Mouse (Mus musculus) MEL (cell line): ENCODE results near the gene Pard6a. TPM values are rescaled to one million over a fixed set of nuclear protein-coding genes. Genes with fewer than 3 reads are reported as not detected.
A peak's percentile ranks its signal among the peaks of the same experiment; 100 is the strongest.

Experiments
- DNase-seq: peaks from one replicate; pipeline ENCODE4 v3.0.0; 2011; ENCODE audit warnings: low read depth, low spot score
- H3K27ac ChIP-seq: 2 replicates; pipeline ENCODE4 v1.5.1; 2012; ENCODE audit warnings: low read depth, mild to moderate bottlenecking, control low read depth, low read length, moderate library complexity; ENCODE audit not compliant: control insufficient read depth
- H3K27me3 ChIP-seq, 2 experiments: fragments of 150-350 bp in 1 of 2; sonication (generic) in 1 of 2; 2 replicates each; pipeline ENCODE4 v1.6.1; 2012; ENCODE audit warnings: low read length in 2 of 2, mild to moderate bottlenecking in 2 of 2, improper control_type of control experiment in 1 of 2, moderate library complexity in 1 of 2; ENCODE audit not compliant: insufficient read depth in 2 of 2, control insufficient read depth in 1 of 2
- H3K36me3 ChIP-seq, 2 experiments: 2 replicates each; pipeline ENCODE4 v1.6.1; 2012 to 2014; ENCODE audit warnings: low read length in 2 of 2, improper control_type of control experiment in 1 of 2, inconsistent platforms in 1 of 2, mild to moderate bottlenecking in 1 of 2; ENCODE audit not compliant: insufficient read depth in 2 of 2, control insufficient read depth in 1 of 2
- H3K4me1 ChIP-seq, 2 experiments: fragments of 150-350 bp in 1 of 2; sonication (generic) in 1 of 2; 2 replicates each; pipeline ENCODE4 v1.6.1; 2012; ENCODE audit warnings: low read length in 2 of 2, improper control_type of control experiment in 1 of 2, mild to moderate bottlenecking in 1 of 2; ENCODE audit not compliant: insufficient read depth in 2 of 2, control insufficient read depth in 1 of 2
- H3K4me3 ChIP-seq, 2 experiments: fragments of 150-350 bp in 1 of 2; sonication (generic) in 1 of 2; 2 replicates each; pipeline ENCODE4 v1.5.1; 2012; ENCODE audit warnings: low read depth in 2 of 2, low read length in 2 of 2, mild to moderate bottlenecking in 2 of 2, moderate library complexity in 2 of 2, control low read depth in 1 of 2, improper control_type of control experiment in 1 of 2; ENCODE audit not compliant: control insufficient read depth in 1 of 2, insufficient read depth in 1 of 2
- H3K79me2 ChIP-seq: 2 replicates; pipeline ENCODE4 v1.6.1; 2012; ENCODE audit warnings: mild to moderate bottlenecking, low read length, moderate library complexity; ENCODE audit not compliant: control insufficient read depth, poor library complexity, insufficient read depth
- H3K9ac ChIP-seq: 2 replicates; pipeline ENCODE4 v1.6.1; 2012; ENCODE audit warnings: low read depth, mild to moderate bottlenecking, control low read depth, low read length, moderate library complexity; ENCODE audit not compliant: control insufficient read depth, poor library complexity, severe bottlenecking
- H3K9me3 ChIP-seq: fragments of 150-350 bp; sonication (generic); replicated peaks from 2 replicates; pipeline ENCODE4 v1.6.1; 2012; ENCODE audit warnings: mild to moderate bottlenecking, low read length, improper control_type of control experiment, moderate library complexity; ENCODE audit not compliant: insufficient read depth
- CHD1 ChIP-seq: IDR thresholded peaks from 2 replicates; pipeline ENCODE4 v1.6.1; 2012; ENCODE audit warnings: low read depth, mild to moderate bottlenecking, inconsistent platforms, low read length, improper control_type of control experiment
- CHD2 ChIP-seq: IDR thresholded peaks from 2 replicates; pipeline ENCODE4 v1.6.1; 2011; ENCODE audit warnings: low read length, improper control_type of control experiment
- CTCF ChIP-seq, 3 experiments: IDR thresholded peaks in 2 of 3; conservative IDR thresholded peaks in 1 of 3; 2 replicates each; pipeline ENCODE4 v1.5.1; 2011 to 2012; ENCODE audit warnings: low read length in 3 of 3, low read depth in 2 of 3, mild to moderate bottlenecking in 2 of 3, improper control_type of control experiment in 1 of 3, inconsistent platforms in 1 of 3, mixed read lengths in 1 of 3, moderate library complexity in 1 of 3; ENCODE audit not compliant: control insufficient read depth in 1 of 3, insufficient read depth in 1 of 3, poor library complexity in 1 of 3, severe bottlenecking in 1 of 3
- ELF1 ChIP-seq: IDR thresholded peaks from 2 replicates; pipeline ENCODE4 v1.6.1; 2014; ENCODE audit warnings: low read depth, mild to moderate bottlenecking, inconsistent platforms, low read length, improper control_type of control experiment, moderate library complexity
- EP300 ChIP-seq, 2 experiments: IDR thresholded peaks; 2 replicates each; pipeline ENCODE4 v1.6.1; 2011; ENCODE audit warnings: improper control_type of control experiment in 2 of 2, low read length in 2 of 2, low read depth in 1 of 2, mild to moderate bottlenecking in 1 of 2
- ETS1 ChIP-seq: IDR thresholded peaks from 2 replicates; pipeline ENCODE4 v1.6.1; 2012; ENCODE audit warnings: low read depth, mild to moderate bottlenecking, inconsistent platforms, low read length, improper control_type of control experiment, moderate library complexity
- GABPA ChIP-seq: IDR thresholded peaks from 2 replicates; pipeline ENCODE4 v1.6.1; 2012; ENCODE audit warnings: low read depth, mild to moderate bottlenecking, inconsistent platforms, low read length, improper control_type of control experiment, moderate library complexity
- GATA1 ChIP-seq: IDR thresholded peaks from 2 replicates; pipeline ENCODE4 v1.6.1; 2011; ENCODE audit warnings: low read depth, low read length, improper control_type of control experiment
- HCFC1 ChIP-seq: IDR thresholded peaks from 2 replicates; pipeline ENCODE4 v1.6.1; 2012; ENCODE audit warnings: low read depth, mild to moderate bottlenecking, inconsistent platforms, low read length, improper control_type of control experiment, moderate library complexity
- MAFK ChIP-seq: IDR thresholded peaks from 2 replicates; pipeline ENCODE4 v1.6.1; 2011; ENCODE audit warnings: low read depth, mild to moderate bottlenecking, low read length, improper control_type of control experiment, borderline replicate concordance
- MAZ ChIP-seq: IDR thresholded peaks from 2 replicates; pipeline ENCODE4 v1.6.1; 2012; ENCODE audit warnings: low read depth, mild to moderate bottlenecking, inconsistent platforms, low read length, improper control_type of control experiment
- MXI1 ChIP-seq: IDR thresholded peaks from 2 replicates; pipeline ENCODE4 v1.6.1; 2011; ENCODE audit warnings: mild to moderate bottlenecking, low read depth, low read length, improper control_type of control experiment
- NELFE ChIP-seq: IDR thresholded peaks from 2 replicates; pipeline ENCODE4 v1.6.1; 2011; ENCODE audit warnings: low read depth, low read length, improper control_type of control experiment
- RAD21 ChIP-seq: IDR thresholded peaks from 2 replicates; pipeline ENCODE4 v1.6.1; 2011; ENCODE audit warnings: mild to moderate bottlenecking, low read depth, low read length, improper control_type of control experiment
- RCOR1 ChIP-seq: IDR thresholded peaks from 2 replicates; pipeline ENCODE4 v1.6.1; 2012; ENCODE audit warnings: low read depth, mild to moderate bottlenecking, inconsistent platforms, low read length, improper control_type of control experiment
- TCF12 ChIP-seq: IDR thresholded peaks from 2 replicates; pipeline ENCODE4 v1.6.1; 2014; ENCODE audit warnings: low read depth, mild to moderate bottlenecking, inconsistent platforms, low read length, improper control_type of control experiment, moderate library complexity
- USF1 ChIP-seq: IDR thresholded peaks from 2 replicates; pipeline ENCODE4 v1.6.1; 2014; ENCODE audit warnings: low read depth, mild to moderate bottlenecking, inconsistent platforms, low read length, improper control_type of control experiment, moderate library complexity
- ZC3H11A ChIP-seq: IDR thresholded peaks from 2 replicates; pipeline ENCODE4 v1.6.1; 2012; ENCODE audit warnings: low read depth, mild to moderate bottlenecking, inconsistent platforms, low read length, improper control_type of control experiment
- ZMIZ1 ChIP-seq: IDR thresholded peaks from 2 replicates; pipeline ENCODE4 v1.6.1; 2012; ENCODE audit warnings: low read depth, mild to moderate bottlenecking, inconsistent platforms, low read length, improper control_type of control experiment, moderate library complexity
- ZNF384 ChIP-seq: IDR thresholded peaks from 2 replicates; pipeline ENCODE4 v1.6.1; 2012; ENCODE audit warnings: low read depth, mild to moderate bottlenecking, inconsistent platforms, low read length, improper control_type of control experiment
- polyA plus RNA-seq, 2 experiments: library from polyadenylated mRNA; stranded (reverse) in 1 of 2; unstranded in 1 of 2; fragments of >175 nt in 1 of 2; fragments of >200 nt in 1 of 2; gene quantifications; 2 replicates each; pipeline versions ENCODE4 v1.2.1 to v1.2.4; 2012; ENCODE audit warnings: low replicate concordance in 2 of 2, low read depth in 1 of 2; ENCODE audit not compliant: insufficient read length in 2 of 2, insufficient read depth in 1 of 2, missing spikeins in 1 of 2
- total RNA-seq: library from RNA; depleted of rRNA; stranded (reverse); fragments of 300-350 nt; gene quantifications from 2 replicates; pipeline ENCODE4 v1.2.3, GENCODE M21; 2012

Pard6a gene
- total and polyA plus RNA-seq, 3 experiments = 12.3 to 20.5 TPM; not detected in 1

- Histone ChIP-seq H3K27ac (no peak overlapping the region), H3K4me1 (peaks cover 2 to 8% of the 10 kb centered on the region in 2 experiments; a peak in 3 of 4 replicates), H3K9me3 (no peaks in the 10 kb centered on the region), H3K4me3 (no peak overlapping the region), H3K79me2 (no peaks in the 10 kb centered on the region), H3K27me3 (no peaks in the 10 kb centered on the region)
- no peak for DNase-seq
- TF ChIP-seq HCFC1 (no peak), CHD1 (no peak), RAD21 (no peak), ZMIZ1 (no peak), CHD2 (no peak), MAFK (no peak), ELF1 (no peak), GABPA (no peak), CTCF (IDR thresholded peaks at IDR 0.05 in 2 of 3, conservative IDR thresholded peaks at IDR 0.05 in 1 of 3; ENCODE audit: control insufficient read depth in 1 of 3, insufficient read depth in 1 of 3, low read depth in 2 of 3, low read length in 3 of 3, poor library complexity in 1 of 3, severe bottlenecking in 1 of 3) (no peak), NELFE (no peak)
- TF ChIP-seq, all 39 proteins: peak for 0
- Histone ChIP-seq H3K9ac (no peak overlapping the region), H3K36me3 (peaks cover 0 to 4% of the 10 kb centered on the region in 2 experiments; a peak in 2 of 4 replicates)
Observed at GRCm38 (mm10) chr8:105727397-105728124, 26.6 kb downstream of the Pard6a start.

GRCm38 (mm10) chr8:105732186-105732585 lies 31.2 kb downstream of the Pard6a start:
- Histone ChIP-seq H3K27ac (no peak overlapping the region), H3K9me3 (no peaks in the 10 kb centered on the region), H3K36me3 (peaks cover 0 to 4% of the 10 kb centered on the region in 2 experiments; a peak in 2 of 4 replicates), H3K79me2 (no peaks in the 10 kb centered on the region), H3K4me1 (peaks cover 2 to 11% of the 10 kb centered on the region in 2 experiments; a peak in 3 of 4 replicates), H3K4me3 (no peak overlapping the region)
- TF ChIP-seq ZMIZ1 (no peak), USF1 (no peak), EP300 (IDR thresholded peaks at IDR 0.05; ENCODE audit: low read depth in 1 of 2, low read length in 2 of 2) (peak; percentile 67 to 80), ZC3H11A (no peak), ETS1 (no peak), TCF12 (peak; percentile 74), RCOR1 (peak; percentile 91), GATA1 (peak; percentile 70), HCFC1 (no peak), MXI1 (no peak), ZNF384 (no peak), CHD1 (no peak), MAZ (no peak)
- TF ChIP-seq, all 39 proteins: peak for 4
- DNase-seq = peak; percentile 43
- H3K27me3 ChIP-seq = no peaks in the 10 kb centered on the region
- H3K9ac ChIP-seq = no peak overlapping the region
